Mouse (Mus musculus) granulocyte monocyte progenitor cell, adult 5-6 weeks (primary cell): ENCODE data around the gene Gli3. TPM values are rescaled to one million over a fixed set of nuclear protein-coding genes. Genes with fewer than 3 reads are reported as not detected.

ENCODE experiments used
- ATAC-seq: replicated peaks from 2 replicates; pipeline ENCODE4 v1.8.0; 2016; ENCODE audit warnings: mild to moderate bottlenecking, moderate TSS enrichment, inconsistent platforms; ENCODE audit not compliant: poor library complexity, severe bottlenecking
- total RNA-seq, 2 experiments: library from RNA; stranded (forward) in 1 of 2; stranded (reverse) in 1 of 2; fragments of 200-712, 200-1000 nt in 1 of 2; fragments of >200 nt in 1 of 2; fragmentation: Nextera tagmentation in 1 of 2; gene quantifications; 2 replicates each; pipeline ENCODE4 v1.2.3; 2014 to 2017

Gli3 gene
- total RNA-seq, 2 experiments from 2014 or later = not detected

- ATAC-seq = no peak
These were observed 86.4 kb downstream of the Gli3 start for GRCm38 (mm10) chr13:15549466-15549865.

DNA sequence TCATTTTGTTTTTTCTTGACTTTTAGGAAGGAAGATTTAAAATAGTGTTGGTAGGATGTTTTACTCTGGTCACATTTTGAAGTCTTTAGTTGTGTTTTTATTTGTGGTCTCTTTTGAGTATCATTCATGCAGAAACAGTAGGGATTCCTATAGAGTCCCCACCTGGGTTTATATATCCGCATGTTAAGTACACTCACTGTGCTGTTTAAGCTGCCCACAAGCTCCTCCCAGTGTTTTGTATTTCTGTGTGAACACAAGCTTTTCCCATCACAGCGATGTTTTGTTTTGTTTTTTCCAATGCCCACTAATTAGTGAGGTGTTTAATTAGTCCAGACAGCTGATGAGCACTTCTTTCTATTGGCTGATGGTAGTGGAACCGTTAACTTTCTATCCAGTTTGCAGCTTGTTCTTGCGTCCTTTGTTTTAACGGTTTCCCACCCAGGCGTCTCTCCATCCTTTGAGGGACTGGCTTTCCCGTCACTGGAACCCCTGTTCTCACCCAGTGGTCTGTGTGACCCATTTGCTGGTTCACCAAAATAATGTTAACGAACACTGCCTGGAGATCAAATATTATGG, 87.1 kb downstream of the Gli3 start:
- ATAC-seq = no peak

GRCm38 (mm10) chr13:15550731-15551130, 87.7 kb downstream of the Gli3 start:
- ATAC-seq = no peak

DNA sequence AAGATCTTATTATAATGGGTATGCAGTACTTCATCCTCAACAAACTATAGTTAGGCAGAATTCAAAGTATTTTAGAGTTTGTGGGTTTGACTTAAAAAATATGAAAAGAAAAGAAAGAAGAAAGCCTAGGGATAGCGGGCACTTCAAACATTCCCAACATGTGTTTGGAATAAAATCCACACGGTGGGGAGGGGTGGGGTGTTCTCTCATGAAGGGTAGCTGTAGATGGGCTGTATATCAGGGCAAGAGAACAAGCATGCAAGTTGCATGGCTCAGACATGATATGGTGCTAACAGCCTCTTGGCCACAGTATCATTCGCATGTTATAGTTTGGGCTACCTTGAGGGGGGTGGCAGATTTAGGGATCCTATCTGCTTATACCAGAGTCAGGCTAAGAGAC, 89.0 kb downstream of the Gli3 start:
- no peak for ATAC-seq

- no peak for ATAC-seq
These were observed 93.6 kb downstream of the Gli3 start for GRCm38 (mm10) chr13:15556646-15557098.

- no peak for ATAC-seq
These were observed 98.4 kb downstream of the Gli3 start for GRCm38 (mm10) chr13:15561441-15561840.

- no peak for ATAC-seq
These were observed 108.0 kb downstream of the Gli3 start for GRCm38 (mm10) chr13:15570908-15571568.

DNA sequence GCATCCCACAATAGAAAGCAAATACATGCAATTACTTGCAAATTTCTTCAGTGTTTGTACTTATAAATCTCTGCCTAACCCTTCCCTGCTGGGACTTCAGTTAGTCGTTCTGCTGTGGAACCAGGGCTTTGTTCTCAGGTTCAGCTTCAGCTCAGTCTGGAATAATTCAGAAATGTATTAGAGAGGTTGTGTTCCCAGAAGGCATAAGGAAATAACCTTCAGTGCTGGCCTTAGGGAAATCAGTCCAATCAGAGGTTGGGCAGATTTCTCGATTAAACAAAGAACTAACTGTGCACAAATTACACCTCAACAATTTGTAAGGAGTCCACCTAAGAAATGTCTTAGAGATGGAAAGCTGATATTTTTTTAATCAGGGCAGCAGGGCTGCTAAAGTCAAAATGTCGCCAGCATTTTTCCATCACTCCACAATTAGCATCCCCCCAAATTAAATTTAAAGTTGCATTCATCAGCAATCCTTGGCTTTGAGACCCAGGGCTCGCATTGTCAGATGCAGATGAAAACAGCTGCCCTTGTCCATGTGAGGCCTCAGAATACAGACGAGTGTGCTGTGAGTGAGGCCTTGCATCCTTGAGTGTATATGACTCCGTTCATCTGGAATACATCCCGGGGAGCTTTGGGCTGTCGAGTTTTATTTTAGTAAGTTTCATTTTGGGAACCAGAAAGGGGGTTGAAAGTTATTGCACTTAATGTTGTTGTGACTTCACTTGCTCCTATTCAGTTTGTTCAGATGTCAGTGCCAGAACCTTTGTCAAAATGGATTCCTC, 114.3 kb downstream of the Gli3 start:
- ATAC-seq = no peak

GRCm38 (mm10) chr13:15580458-15580857, 117.4 kb downstream of the Gli3 start:
- no peak for ATAC-seq

- no peak for ATAC-seq
These were observed 122.9 kb downstream of the Gli3 start for GRCm38 (mm10) chr13:15585941-15586340.

GRCm38 (mm10) chr13:15588278-15589272, 125.5 kb downstream of the Gli3 start:
- no peak for ATAC-seq

DNA sequence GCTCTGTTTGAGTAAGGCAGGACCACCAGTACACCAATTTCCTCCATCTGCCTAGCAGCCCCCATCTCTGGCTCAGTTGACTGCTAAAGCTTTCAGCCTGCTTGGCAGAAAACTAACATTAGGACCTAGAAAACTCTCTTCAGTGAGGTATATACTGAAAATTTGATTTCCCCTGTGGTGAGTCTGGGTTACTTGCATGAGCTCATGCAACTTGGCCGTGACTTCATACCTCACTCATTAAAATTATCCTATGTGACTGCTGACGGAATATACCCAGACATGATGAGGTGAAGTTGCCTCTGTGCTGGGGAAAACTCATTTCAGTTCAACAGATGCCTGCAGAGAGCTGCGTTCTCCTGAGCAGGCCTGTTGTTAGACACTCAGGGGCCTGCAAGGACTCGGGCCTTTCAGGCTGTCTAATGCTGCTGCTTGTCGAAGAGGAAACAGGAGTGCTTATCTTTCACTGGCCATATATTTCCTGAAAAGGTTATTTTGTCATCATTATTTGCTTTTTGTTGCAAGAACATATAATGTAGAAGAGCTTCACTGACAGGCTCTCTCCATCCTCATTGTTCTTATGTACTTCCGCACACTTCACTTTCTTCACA, 127.4 kb downstream of the Gli3 start:
- ATAC-seq = no peak; the same call in 1 of the 2 replicates

DNA sequence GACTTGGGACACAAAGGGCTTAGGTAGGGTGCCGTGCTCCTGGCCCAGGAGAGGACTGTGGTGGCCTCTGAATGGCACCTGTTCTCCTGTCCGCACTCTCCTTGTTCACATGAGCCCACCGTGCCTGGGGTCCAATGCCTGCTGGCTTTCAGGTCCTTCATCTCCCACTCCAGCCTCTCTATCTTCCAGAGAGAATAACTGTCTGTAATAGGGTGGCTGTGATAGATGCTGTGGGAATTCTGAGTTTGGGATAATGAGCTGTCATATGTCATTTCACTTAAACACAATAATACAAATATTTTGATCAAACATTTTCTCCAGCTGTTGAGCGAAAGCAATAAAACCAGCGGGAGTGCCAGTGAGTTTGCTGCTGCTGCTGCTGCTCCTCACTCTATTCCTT, 133.6 kb downstream of the Gli3 start:
- no peak for ATAC-seq

DNA sequence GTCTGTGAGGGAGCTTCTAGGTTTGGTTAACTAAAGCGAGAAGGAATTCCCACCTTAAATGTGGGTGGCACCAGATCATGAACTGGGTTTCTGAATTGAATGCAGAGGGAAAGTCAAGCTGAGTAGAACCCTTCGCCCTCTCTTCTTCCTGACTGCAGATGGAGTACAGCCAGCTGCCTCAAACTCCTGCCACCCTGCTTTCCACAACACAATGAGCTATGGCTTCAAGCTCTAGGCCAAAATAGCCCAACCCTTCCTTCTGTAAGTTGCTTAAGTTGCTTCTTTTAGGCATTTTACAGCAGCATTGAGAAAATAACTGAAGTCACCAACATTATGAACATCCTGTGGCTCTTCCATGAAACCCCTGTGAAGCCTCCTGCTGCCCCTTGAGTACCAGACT, 136.7 kb downstream of the Gli3 start:
- no peak for ATAC-seq

DNA sequence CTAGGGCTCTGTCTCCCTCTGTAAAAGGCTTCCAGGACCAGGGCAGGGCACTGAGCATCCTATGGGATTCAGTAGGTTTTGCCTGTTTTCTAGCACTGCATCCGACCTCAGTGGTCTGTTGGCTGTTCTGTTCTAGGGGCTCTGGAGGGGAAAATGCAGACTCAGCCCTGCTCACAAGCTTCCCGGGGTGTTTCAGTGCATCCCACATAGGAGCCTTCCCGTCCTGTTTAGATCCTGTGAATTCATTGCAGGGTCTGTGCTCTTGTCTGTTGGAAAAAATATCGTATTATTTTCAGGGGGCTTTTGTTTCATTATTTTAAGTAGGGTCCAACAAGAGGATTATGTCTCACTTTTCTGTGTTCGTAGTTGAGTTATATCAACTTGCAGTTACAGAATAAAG, 139.1 kb downstream of the Gli3 start:
- ATAC-seq = no peak

DNA sequence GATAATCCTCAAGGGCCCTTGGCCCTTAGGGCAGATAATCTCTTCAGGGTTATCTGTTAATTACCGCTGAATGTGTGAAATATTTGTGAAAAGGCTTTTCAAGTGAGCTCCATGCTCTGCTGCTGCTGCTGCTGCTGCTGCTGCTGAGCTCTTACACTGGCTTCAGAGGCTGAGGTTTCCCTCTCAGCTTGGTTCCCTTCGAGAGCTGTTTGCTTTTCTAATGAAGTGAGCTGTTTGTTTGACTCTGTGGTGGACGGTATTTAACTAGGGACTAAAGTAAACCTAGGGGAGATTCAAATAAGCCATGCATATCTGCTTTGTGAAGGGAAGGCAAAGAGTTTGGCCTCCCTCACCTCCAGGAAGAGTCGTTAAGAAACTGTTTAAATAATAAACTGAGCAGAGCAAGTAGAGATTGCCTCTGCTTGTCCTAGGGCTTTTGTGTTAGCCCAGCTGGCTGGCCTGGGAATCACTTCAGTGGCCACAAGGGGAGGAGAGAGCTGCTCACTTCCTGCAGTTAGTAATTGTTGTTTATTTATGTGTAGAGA, 139.7 kb downstream of the Gli3 start:
- no peak for ATAC-seq

GRCm38 (mm10) chr13:15604074-15604473, 141.0 kb downstream of the Gli3 start:
- no peak for ATAC-seq

DNA sequence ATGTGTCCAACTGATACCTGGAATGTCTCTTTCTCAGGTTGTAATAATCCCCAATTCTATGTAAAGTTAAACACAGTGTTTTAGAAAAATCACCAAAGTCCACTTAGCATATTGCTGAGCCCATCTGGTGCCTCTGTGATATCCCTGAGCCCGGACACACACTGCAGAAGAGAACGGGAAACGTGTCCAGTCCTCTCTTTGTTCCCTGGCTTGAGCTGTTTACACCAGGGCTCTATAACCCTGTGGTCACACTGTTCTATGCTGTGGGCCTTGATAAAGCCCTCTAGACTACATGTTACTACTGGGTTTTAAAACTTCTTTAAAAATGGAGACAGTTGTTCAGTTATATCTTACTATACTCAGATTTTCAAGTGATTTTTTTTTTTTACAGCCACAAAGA, 154.4 kb downstream of the Gli3 start:
- ATAC-seq = no peak

- ATAC-seq = no peak
These were observed 155.1 kb downstream of the Gli3 start for GRCm38 (mm10) chr13:15618051-15618692.
